Mouse (Mus musculus) embryonic fibroblast, embryonic 13.5 days (primary cell): ENCODE data around the gene Egf.

Source experiments
- CTCF ChIP-seq: IDR thresholded peaks from 2 replicates; pipeline ENCODE4 v1.5.1; 2011; ENCODE audit warnings: mild to moderate bottlenecking, control low read depth, low read length, moderate library complexity, borderline replicate concordance; ENCODE audit not compliant: insufficient read depth
- POLR2A ChIP-seq: IDR thresholded peaks from 2 replicates; pipeline ENCODE4 v1.6.1; 2011; ENCODE audit warnings: low read depth, mild to moderate bottlenecking, control low read depth, low read length, moderate library complexity

- no peak for TF ChIP-seq POLR2A
- no peak for TF ChIP-seq CTCF
These were observed 106.5 kb downstream of the Egf start for GRCm38 (mm10) chr3:129648598-129648997.
